Mouse (Mus musculus): ENCODE results near the gene Bag5. TPM values are rescaled to one million over a fixed set of nuclear protein-coding genes. Genes with fewer than 3 reads are reported as not detected.

The Bag5 gene
- polyA plus RNA-seq (2017; shearing (Covaris generic)), result 36.4 TPM

GRCm38 (mm10) chr12:111713004-111713651 lies at the start of gene Bag5, which contains the start of gene Apopt1:
Bag5 (minus strand) TSS chr12:111713257.
Apopt1 (plus strand) TSS chr12:111713261.

GRCm38 (mm10) chr12:111758381-111759175 lies 45.5 kb upstream of the Bag5 start, which contains the start of gene Klc1:
Klc1 (plus strand) TSS chr12:111758849.

GRCm38 (mm10) chr12:111677882-111678669 lies 35.0 kb downstream of the Bag5 start, which contains the start of gene Trmt61a:
Trmt61a (plus strand) TSS chr12:111678105.

GRCm38 (mm10) chr12:111672176-111672575 lies 40.9 kb downstream of the Bag5 start, which contains the start of gene Ckb:
Ckb (minus strand) TSS chr12:111672338.

Other genes starting within 250 kb of the Bag5 start
- not detected for gene Gm266, start 227.4 kb downstream of the Bag5 start, polyA plus RNA-seq (2017; shearing (Covaris generic))
- 159 TPM for gene Eif5, start 175.2 kb downstream of the Bag5 start, polyA plus RNA-seq (2017; shearing (Covaris generic))
- 13.5 TPM for gene Mark3, start 138.7 kb downstream of the Bag5 start, polyA plus RNA-seq (2017; shearing (Covaris generic))
- 40.5 TPM for gene Ckb, start 40.9 kb downstream of the Bag5 start, polyA plus RNA-seq (2017; shearing (Covaris generic))
- gene Trmt61a, start 35.2 kb downstream of the Bag5 start, polyA plus RNA-seq (2017; shearing (Covaris generic)), result 20.0 TPM
- 51.3 TPM for gene Apopt1, start within 50 bp of the Bag5 start, polyA plus RNA-seq (2017; shearing (Covaris generic))
- gene Klc1, start 45.6 kb upstream of the Bag5 start, polyA plus RNA-seq (2017; shearing (Covaris generic)), result 19.3 TPM
- 4.5 TPM for gene Xrcc3, start 100.6 kb upstream of the Bag5 start, polyA plus RNA-seq (2017; shearing (Covaris generic))
- 10.0 TPM for gene Zfyve21, start 100.9 kb upstream of the Bag5 start, polyA plus RNA-seq (2017; shearing (Covaris generic))
- gene Ppp1r13b, start 194.9 kb upstream of the Bag5 start, polyA plus RNA-seq (2017; shearing (Covaris generic)), result 4.6 TPM